Mouse (Mus musculus) cerebellum, adult 2 months (tissue): ENCODE results near the gene Cldn14. TPM values are rescaled to one million over a fixed set of nuclear protein-coding genes. Genes with fewer than 3 reads are reported as not detected.
"Not testable (repeated sequence)": the region's sequence is repeated elsewhere in the genome, so short reads cannot be mapped to it uniquely, and the experiment has no call there.

Experiments used
- DNase-seq, 2 experiments: peaks; one replicate each; pipeline ENCODE4 v3.0.0; 2021
- H3K27ac ChIP-seq: fragments of 200-500 bp; 2 replicates; pipeline ENCODE4 v1.5.1; 2012; ENCODE audit warnings: low read length, control low read depth, inconsistent platforms; ENCODE audit not compliant: insufficient read depth
- H3K27me3 ChIP-seq: fragments of 200-500 bp; 2 replicates; pipeline ENCODE4 v1.6.1; 2012; ENCODE audit warnings: inconsistent platforms, mild to moderate bottlenecking, low read length, moderate library complexity; ENCODE audit not compliant: control insufficient read depth, insufficient read depth
- H3K4me1 ChIP-seq: fragments of 200-500 bp; 2 replicates; pipeline ENCODE4 v1.6.1; 2011; ENCODE audit warnings: low read length; ENCODE audit not compliant: control insufficient read depth, insufficient read depth
- H3K4me3 ChIP-seq: fragments of 200-500 bp; replicated peaks from 2 replicates; pipeline ENCODE3; 2011; ENCODE audit warnings: mild to moderate bottlenecking, low read depth, low read length, control low read depth; ENCODE audit not compliant: insufficient read depth
- CTCF ChIP-seq: fragments of 200-500 bp; IDR thresholded peaks from 2 replicates; pipeline ENCODE4 v1.5.1; 2011; ENCODE audit warnings: low read depth, mild to moderate bottlenecking, control low read depth, low read length, moderate library complexity, borderline replicate concordance; ENCODE audit not compliant: insufficient read depth
- POLR2A ChIP-seq: fragments of 200-500 bp; IDR thresholded peaks from 2 replicates; pipeline ENCODE4 v1.6.1; 2011; ENCODE audit warnings: low read length, control low read depth, borderline replicate concordance; ENCODE audit not compliant: insufficient read depth
- WGBS: fragments of 180-500 bp; shearing (Covaris S2); methylation state at CpG from one replicate; pipeline ENCODE4 v1.1.7; 2018; 5-methylcytosine and 5-hydroxymethylcytosine counted together
- polyA plus RNA-seq: library from polyadenylated mRNA; depleted of rRNA; stranded (reverse); fragments of >200 nt; gene quantifications from 2 replicates; pipeline ENCODE4 v1.2.3, GENCODE M21; 2012

Cldn14 gene
- polyA plus RNA-seq, 1 experiment, result 6.6 TPM

DNA sequence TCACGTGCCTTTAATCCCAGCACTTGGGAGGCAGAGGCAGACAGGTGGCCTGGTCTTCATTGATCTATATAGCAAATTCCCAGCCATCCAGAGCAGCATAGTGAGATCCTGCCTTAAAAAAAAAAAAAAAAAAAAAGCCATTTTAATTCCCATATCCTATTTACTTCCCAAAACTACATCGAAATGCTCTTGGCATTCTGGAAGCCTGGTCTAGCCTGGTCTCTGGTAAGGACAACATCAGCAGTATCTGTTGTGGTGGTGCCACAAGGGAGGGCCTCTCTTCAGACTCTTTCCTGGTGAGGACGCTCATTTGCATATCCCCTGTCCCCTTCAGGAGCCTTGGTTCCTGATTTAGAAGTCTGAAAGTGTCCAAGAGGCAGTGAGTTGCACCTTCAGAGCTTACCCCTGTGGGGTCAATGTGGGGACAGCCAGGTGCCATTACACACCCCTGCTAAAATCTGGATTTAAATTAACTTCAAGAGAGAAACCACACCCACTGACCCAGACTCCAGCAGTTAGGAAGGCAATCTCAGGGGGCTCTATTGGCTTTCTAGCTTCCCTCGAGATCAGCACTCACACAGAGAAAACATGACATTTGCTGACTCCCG, 6.0 kb upstream of the Cldn14 start:
- DNase-seq, result no peak
- Histone ChIP-seq H3K4me1 (no peaks in the 10 kb centered on the region), H3K27me3 (no peaks in the 10 kb centered on the region; the same call in 1 of the 2 replicates), H3K27ac (no peak overlapping the region), H3K4me3 (no peak overlapping the region)
- no peak for TF ChIP-seq POLR2A
- no peak for TF ChIP-seq CTCF
- WGBS, result 86% methylated on average over 5 of the region's 5 CpGs

DNA sequence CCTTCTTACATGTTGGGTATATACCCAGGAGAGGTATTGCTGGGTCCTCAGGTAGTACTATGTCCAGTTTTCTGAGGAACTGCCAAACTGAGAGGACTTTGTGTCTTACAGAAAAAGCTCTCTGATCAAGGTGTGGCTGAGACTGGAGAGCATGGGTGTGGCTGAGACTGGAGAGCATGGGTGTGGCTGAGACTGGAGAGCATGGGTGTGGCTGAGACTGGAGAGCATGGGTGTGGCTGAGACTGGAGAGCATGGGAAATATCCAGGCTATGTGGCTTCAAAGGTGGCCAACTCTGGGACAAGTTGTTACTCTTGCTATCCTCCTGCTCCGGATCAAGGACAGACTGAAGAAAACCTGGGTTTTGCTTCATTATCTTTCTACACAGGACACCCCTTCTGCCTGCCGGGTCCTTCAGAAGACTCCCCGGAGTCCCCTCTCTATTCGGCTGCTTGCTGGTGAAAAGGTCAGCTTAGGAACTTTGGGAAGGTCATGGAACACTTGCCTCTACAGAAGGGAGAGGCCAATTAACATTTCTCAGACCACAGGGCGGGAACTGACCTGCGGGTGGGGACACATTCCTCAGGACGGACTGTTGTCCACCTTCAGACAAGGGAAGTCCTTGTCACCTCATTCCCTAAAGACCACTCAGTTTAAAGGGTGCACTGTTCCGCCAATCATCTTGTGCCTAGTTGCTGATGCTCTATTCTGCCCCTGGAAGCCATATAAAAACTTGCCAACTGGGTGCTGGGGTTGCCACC, 4.9 kb upstream of the Cldn14 start:
- H3K27ac ChIP-seq, DNase-seq, H3K4me3 ChIP-seq, H3K4me1 ChIP-seq, H3K27me3 ChIP-seq: not testable (repeated sequence)
- 83% methylated on average over 8 of the region's 8 CpGs for WGBS

DNA sequence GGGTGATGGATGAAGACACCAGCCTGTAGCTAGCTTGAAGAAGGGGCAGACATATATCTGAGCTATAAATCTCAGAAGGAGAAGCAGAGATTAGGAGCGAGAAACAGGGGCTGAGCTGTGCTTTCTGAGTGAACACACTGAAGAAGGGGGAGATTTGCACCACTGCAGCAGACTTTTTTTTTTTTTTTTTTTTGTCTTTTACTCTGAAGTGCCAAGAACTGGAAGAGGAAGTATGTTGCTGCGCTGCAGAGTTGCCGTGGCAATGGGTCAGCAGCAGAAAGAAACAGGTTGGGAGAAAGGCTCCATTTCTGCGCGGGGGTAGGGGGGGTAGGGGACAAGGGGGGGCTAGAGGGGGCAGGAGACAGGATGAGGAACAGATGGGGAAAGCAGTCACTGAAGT, 2.6 kb upstream of the Cldn14 start:
- 14% methylated on average over 5 of the region's 5 CpGs for WGBS
- Histone ChIP-seq H3K27me3 (no peaks in the 10 kb centered on the region; the same call in 1 of the 2 replicates), H3K27ac (no peak overlapping the region), H3K4me3 (no peak overlapping the region), H3K4me1 (no peaks in the 10 kb centered on the region)
- no peak for DNase-seq
- TF ChIP-seq CTCF (no peak), POLR2A (no peak)

DNA sequence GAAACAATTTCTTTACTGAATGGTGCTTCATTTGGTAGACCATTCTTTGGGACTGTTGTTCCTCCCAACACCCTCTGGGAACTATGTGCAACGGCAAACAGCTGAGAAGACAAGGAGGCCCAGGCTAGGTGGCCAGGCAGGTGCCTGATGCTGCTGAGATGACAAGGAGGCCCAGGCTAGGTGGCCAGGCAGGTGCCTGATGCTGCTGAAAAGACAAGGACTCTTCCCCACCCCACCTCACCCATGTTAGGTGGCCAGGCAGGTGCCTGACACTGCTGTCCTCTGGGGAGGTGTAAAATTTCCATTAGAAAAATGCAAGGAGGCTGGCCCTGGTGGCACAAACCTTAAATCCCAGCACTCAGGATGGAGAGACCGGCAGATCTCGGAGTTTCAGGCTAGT, 2.0 kb upstream of the Cldn14 start:
- Histone ChIP-seq H3K27ac (no peak overlapping the region), H3K4me1 (no peaks in the 10 kb centered on the region), H3K4me3 (no peak overlapping the region), H3K27me3 (no peaks in the 10 kb centered on the region; the same call in 1 of the 2 replicates)
- 91% methylated on average over 3 of the region's 3 CpGs for WGBS
- TF ChIP-seq CTCF (no peak), POLR2A (no peak)
- no peak for DNase-seq

DNA sequence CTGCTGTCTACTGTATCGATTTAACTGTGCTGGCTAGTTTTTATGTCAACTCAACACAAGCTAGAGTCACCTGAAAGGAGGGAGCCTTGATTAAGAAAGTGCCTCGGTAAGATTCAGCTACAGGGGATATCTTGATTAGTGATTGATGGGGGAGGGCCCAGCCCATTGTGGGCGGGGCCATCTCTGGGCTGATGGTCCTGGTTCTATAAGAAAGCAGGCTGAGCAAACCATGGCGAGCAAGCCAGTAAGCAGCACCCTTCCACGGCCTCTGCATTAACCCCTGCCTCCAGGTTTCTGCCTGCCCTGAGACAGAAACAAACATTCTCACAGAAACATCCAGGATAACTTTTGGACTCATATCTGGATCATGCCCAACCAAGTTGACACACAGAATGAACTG, 1.5 kb upstream of the Cldn14 start:
- no peaks in the 10 kb centered on the region for H3K4me1 ChIP-seq
- no peak overlapping the region for H3K4me3 ChIP-seq
- H3K27me3 ChIP-seq, result no peaks in the 10 kb centered on the region; the same call in 1 of the 2 replicates
- H3K27ac ChIP-seq, result no peak overlapping the region
- no peak for TF ChIP-seq CTCF
- no peak for TF ChIP-seq POLR2A
- 79% methylated on average over 5 of the region's 5 CpGs for whole genome bisulfite sequencing
- no peak for DNase-seq

DNA sequence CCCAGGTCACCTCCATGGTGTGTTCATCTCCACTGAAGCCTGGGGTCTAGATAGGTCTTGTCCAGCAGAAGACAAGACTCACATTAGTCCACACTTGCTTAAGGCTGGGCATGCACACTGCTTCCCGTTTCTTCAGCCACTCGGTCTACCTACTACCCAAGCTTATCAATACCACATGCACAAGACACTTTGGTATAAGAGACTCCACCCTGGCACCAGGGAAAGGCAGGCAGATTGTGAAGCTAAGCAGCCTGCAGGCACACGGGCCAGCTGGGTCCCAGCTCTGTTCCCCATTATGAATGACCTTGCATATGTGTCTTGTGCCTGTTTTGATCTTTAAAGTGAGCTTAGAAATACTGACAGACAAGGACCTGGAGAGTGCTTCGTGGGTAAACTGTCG, 719 bp upstream of the Cldn14 start:
- Histone ChIP-seq H3K27ac (no peak overlapping the region), H3K4me3 (no peak overlapping the region), H3K27me3 (no peaks in the 10 kb centered on the region; the same call in 1 of the 2 replicates), H3K4me1 (no peaks in the 10 kb centered on the region)
- no peak for DNase-seq
- TF ChIP-seq CTCF, result no peak
- no peak for TF ChIP-seq POLR2A
- 75% methylated on average over 5 of the region's 5 CpGs for WGBS

DNA sequence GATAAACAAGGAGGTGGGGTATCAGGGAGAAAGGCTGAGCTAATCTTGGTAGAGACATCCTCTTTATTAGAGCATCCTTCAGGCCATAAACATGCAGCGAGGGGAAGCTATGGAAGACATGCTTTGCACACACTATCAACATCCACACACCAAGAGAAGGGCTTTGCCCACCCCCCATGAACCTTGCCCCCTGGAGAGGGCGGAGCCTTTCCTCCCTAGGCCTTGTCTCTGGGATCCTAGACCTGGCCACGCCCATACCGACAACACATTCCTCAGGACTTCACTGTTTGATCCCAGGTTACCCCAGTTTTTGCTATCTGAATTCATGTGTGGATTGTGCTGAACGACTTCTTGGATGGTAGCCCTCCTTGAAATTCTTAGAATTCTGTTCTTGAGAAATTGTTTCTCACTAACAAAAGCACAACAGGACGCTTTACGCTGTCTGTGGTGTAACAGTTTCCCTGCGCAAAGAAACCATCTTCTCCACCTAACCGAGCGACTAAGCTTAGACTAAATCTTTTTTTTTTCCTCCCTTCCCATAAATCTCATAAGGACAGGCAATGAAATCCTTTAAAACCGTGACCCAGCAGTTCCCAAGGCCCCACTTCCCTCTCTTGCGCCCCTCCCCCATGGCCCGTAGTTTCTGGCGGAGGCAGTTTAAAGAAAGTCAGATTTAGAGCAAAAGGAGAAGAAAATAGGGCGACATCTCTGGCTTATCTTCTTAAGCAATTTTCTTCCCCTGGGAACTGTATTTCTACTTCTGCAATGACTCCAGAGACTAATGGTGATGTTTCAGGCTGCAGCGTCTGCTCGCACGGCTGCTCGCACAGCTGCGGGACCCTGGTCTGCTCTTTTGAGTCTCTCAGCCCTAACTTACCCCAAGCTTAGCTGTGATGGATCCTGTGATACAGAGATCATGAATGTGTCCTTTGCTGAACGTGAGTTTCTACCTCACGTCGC, 1.7 kb downstream of the Cldn14 start:
- Histone ChIP-seq H3K4me3 (no peak overlapping the region), H3K27ac (no peak overlapping the region), H3K4me1 (no peaks in the 10 kb centered on the region), H3K27me3 (no peaks in the 10 kb centered on the region; the same call in 1 of the 2 replicates)
- WGBS, result 61% methylated on average over 23 of the region's 23 CpGs
- no peak for TF ChIP-seq CTCF
- TF ChIP-seq POLR2A, result no peak
- no peak for DNase-seq
